Mouse (Mus musculus): ENCODE data around the gene Pakap. TPM values are rescaled to one million over a fixed set of nuclear protein-coding genes. Genes with fewer than 3 reads are reported as not detected.

Pakap gene
- polyA plus RNA-seq, 1 experiment from 2014 or later: 57.2 TPM

DNA sequence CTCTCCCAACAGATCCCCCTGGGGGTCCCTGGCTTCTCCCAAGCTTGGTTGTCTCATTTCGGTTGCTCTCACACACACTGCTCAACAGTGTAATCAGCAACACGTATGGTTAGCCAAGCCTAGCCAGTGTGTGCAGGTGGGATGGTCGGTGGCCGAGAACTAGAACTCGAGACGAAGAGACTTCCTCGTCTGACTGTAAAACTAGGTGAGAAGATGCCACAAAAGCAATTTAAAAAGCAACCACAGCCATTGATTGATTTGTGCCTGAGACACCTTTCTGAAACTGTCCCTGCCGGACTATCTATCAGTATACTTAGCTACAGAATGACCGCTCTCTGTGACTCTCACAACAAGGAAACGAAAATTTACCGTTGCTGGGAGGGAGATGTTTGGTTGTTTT is 187.1 kb downstream of the Pakap start:
- no peak overlapping the region for H3K9ac ChIP-seq
- H3K9me3 ChIP-seq (ENCODE audit: low read depth, low read length): no peaks in the 10 kb centered on the region

GRCm38 (mm10) chr4:57757997-57758396 is 190.0 kb downstream of the Pakap start:
- WGBS: 63% methylated on average over 11 of the region's 11 CpGs
- H3K4me1 ChIP-seq (ENCODE audit: insufficient read depth): no peaks in the 10 kb centered on the region

More for the DNA sequence above, 187.1 kb downstream of the Pakap start:
- Histone ChIP-seq H3K4me1 (ENCODE audit: insufficient read depth) (no peaks in the 10 kb centered on the region), H3K4me3 (ENCODE audit: low read depth, low read length) (no peak overlapping the region), H3K27me3 (ENCODE audit: insufficient read depth, low read length) (no peaks in the 10 kb centered on the region), H3K27ac (ENCODE audit: low read depth) (no peak overlapping the region), H3K36me3 (ENCODE audit: insufficient read depth) (peaks cover 10% of the 10 kb centered on the region; the same call in 1 of the 2 replicates), H3K4me2 (no peak overlapping the region)
- 90% methylated on average over 11 of the region's 11 CpGs for WGBS
- ATAC-seq (ENCODE audit: insufficient read depth) (no peak), DNase-seq (no peak)
- no peak for TF ChIP-seq CTCF (IDR thresholded peaks at IDR 0.05; ENCODE audit: low read depth)

DNA sequence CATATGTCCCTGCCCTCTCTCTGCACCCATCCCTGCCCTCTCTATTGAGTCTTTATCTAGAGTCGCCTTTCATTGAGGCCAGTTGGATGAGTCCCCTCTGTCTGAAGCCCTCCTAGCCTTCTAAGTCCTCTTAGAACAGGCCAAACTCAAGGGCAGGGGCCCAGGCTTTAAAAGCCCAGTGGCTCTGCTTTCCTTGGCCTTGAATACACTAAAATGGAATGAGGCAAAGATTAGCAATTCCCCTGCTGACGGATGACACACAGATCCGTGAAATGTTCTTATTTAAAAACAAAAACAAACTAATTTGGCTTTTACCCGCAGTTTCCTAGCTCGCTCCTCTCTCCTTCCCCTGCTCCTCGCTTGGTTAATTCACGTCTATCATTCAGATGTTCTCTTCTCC is 194.4 kb downstream of the Pakap start:
- peaks cover 2% of the 10 kb centered on the region; the same call in 1 of the 2 replicates for H3K36me3 ChIP-seq (ENCODE audit: insufficient read depth)
- no peaks in the 10 kb centered on the region for H3K9me3 ChIP-seq (ENCODE audit: low read depth, low read length)
- ATAC-seq (ENCODE audit: insufficient read depth) (no peak), DNase-seq (no peak)
- H3K9ac ChIP-seq: no peak overlapping the region
- no peak overlapping the region for H3K4me3 ChIP-seq (ENCODE audit: low read depth, low read length)
- H3K4me2 ChIP-seq: no peak overlapping the region
- no peak for TF ChIP-seq CTCF (IDR thresholded peaks at IDR 0.05; ENCODE audit: low read depth)
- WGBS: 61% methylated on average over 7 of the region's 7 CpGs
- H3K27me3 ChIP-seq (ENCODE audit: insufficient read depth, low read length): no peaks in the 10 kb centered on the region
- peaks cover 16% of the 10 kb centered on the region; the same call in 1 of the 2 replicates for H3K4me1 ChIP-seq (ENCODE audit: insufficient read depth)
- peak overlapping the region; percentile 21; the same call in 1 of the 2 replicates for H3K27ac ChIP-seq (ENCODE audit: low read depth)

More at GRCm38 (mm10) chr4:57757997-57758396, 190.0 kb downstream of the Pakap start:
- no peak overlapping the region for H3K27ac ChIP-seq (ENCODE audit: low read depth)
- no peaks in the 10 kb centered on the region for H3K9me3 ChIP-seq (ENCODE audit: low read depth, low read length)
- DNase-seq: no peak
- no peak for ATAC-seq (ENCODE audit: insufficient read depth)
- no peak overlapping the region for H3K4me3 ChIP-seq (ENCODE audit: low read depth, low read length)
- H3K27me3 ChIP-seq (ENCODE audit: insufficient read depth, low read length): no peaks in the 10 kb centered on the region
- no peak overlapping the region for H3K9ac ChIP-seq
- no peak for TF ChIP-seq CTCF (IDR thresholded peaks at IDR 0.05; ENCODE audit: low read depth)
- peaks cover 4% of the 10 kb centered on the region; the same call in 1 of the 2 replicates for H3K36me3 ChIP-seq (ENCODE audit: insufficient read depth)
- H3K4me2 ChIP-seq: no peak overlapping the region

- TF ChIP-seq CTCF (IDR thresholded peaks at IDR 0.05; ENCODE audit: low read depth): no peak
- peak; percentile 91 for ATAC-seq (ENCODE audit: insufficient read depth)
Observed at GRCm38 (mm10) chr4:57764392-57764791, 196.4 kb downstream of the Pakap start.

GRCm38 (mm10) chr4:57764926-57765325 is 196.9 kb downstream of the Pakap start:
- DNase-seq: peak; percentile 34
- ATAC-seq (ENCODE audit: insufficient read depth): no peak
- Histone ChIP-seq H3K4me3 (ENCODE audit: low read depth, low read length) (no peak overlapping the region), H3K27ac (ENCODE audit: low read depth) (peak overlapping the region; percentile 90), H3K4me1 (ENCODE audit: insufficient read depth) (peaks cover 16% of the 10 kb centered on the region; the same call in 1 of the 2 replicates), H3K36me3 (ENCODE audit: insufficient read depth) (no peaks in the 10 kb centered on the region), H3K9ac (no peak overlapping the region), H3K27me3 (ENCODE audit: insufficient read depth, low read length) (no peaks in the 10 kb centered on the region), H3K9me3 (ENCODE audit: low read depth, low read length) (no peaks in the 10 kb centered on the region), H3K4me2 (no peak overlapping the region)
- 76% methylated on average over 1 of the region's 1 CpGs for WGBS
- TF ChIP-seq CTCF (IDR thresholded peaks at IDR 0.05; ENCODE audit: low read depth): no peak

More at GRCm38 (mm10) chr4:57764392-57764791, 196.4 kb downstream of the Pakap start:
- Histone ChIP-seq H3K27ac (ENCODE audit: low read depth) (peak overlapping the region; percentile 90), H3K9me3 (ENCODE audit: low read depth, low read length) (no peaks in the 10 kb centered on the region), H3K4me3 (ENCODE audit: low read depth, low read length) (no peak overlapping the region), H3K4me1 (ENCODE audit: insufficient read depth) (peaks cover 16% of the 10 kb centered on the region; the same call in 1 of the 2 replicates), H3K36me3 (ENCODE audit: insufficient read depth) (no peaks in the 10 kb centered on the region), H3K27me3 (ENCODE audit: insufficient read depth, low read length) (no peaks in the 10 kb centered on the region), H3K4me2 (no peak overlapping the region), H3K9ac (no peak overlapping the region)
- peak; percentile 96 for DNase-seq
- WGBS: 26% methylated on average over 1 of the region's 1 CpGs

- TF ChIP-seq CTCF (IDR thresholded peaks at IDR 0.05; ENCODE audit: low read depth): no peak
- Histone ChIP-seq H3K4me2 (no peak overlapping the region), H3K9me3 (ENCODE audit: low read depth, low read length) (no peaks in the 10 kb centered on the region), H3K27me3 (ENCODE audit: insufficient read depth, low read length) (no peaks in the 10 kb centered on the region), H3K4me3 (ENCODE audit: low read depth, low read length) (no peak overlapping the region), H3K9ac (no peak overlapping the region), H3K4me1 (ENCODE audit: insufficient read depth) (peaks cover 16% of the 10 kb centered on the region; the same call in 1 of the 2 replicates), H3K27ac (ENCODE audit: low read depth) (peak overlapping the region; percentile 34; the same call in 1 of the 2 replicates), H3K36me3 (ENCODE audit: insufficient read depth) (no peaks in the 10 kb centered on the region)
- ATAC-seq (ENCODE audit: insufficient read depth): no peak
- peak; percentile 60 for DNase-seq
- 39% methylated on average over 4 of the region's 4 CpGs for WGBS
Observed at GRCm38 (mm10) chr4:57765806-57766205, 197.8 kb downstream of the Pakap start.

DNA sequence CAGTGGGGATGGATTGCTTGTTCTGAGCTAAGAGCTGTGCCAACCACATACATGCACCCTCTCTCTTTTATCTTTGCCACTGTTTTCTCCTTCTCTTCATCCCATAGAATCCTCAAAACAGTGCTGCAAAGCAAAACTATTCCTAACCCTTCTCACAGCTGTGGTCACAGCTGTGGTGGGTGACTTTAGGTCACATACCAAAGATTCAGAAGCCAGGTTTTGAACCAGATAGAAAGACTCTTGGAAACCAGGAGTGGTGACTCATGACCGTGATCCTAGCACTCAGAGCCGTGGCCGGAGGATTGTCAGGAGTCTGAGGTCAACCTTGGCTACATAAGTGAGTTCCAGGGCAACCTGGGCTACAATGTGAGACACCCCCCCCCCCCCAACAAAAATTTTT is 201.0 kb downstream of the Pakap start:
- no peak overlapping the region for H3K27ac ChIP-seq (ENCODE audit: low read depth)
- H3K9me3 ChIP-seq (ENCODE audit: low read depth, low read length): no peaks in the 10 kb centered on the region
- H3K4me1 ChIP-seq (ENCODE audit: insufficient read depth): peaks cover 12% of the 10 kb centered on the region; the same call in 1 of the 2 replicates
- no peaks in the 10 kb centered on the region for H3K27me3 ChIP-seq (ENCODE audit: insufficient read depth, low read length)
- no peak overlapping the region for H3K9ac ChIP-seq
- TF ChIP-seq CTCF (IDR thresholded peaks at IDR 0.05; ENCODE audit: low read depth): no peak
- WGBS: 66% methylated on average over 3 of the region's 3 CpGs
- H3K4me2 ChIP-seq: no peak overlapping the region
- DNase-seq (peak; percentile 22), ATAC-seq (ENCODE audit: insufficient read depth) (no peak)
- no peaks in the 10 kb centered on the region for H3K36me3 ChIP-seq (ENCODE audit: insufficient read depth)
- no peak overlapping the region for H3K4me3 ChIP-seq (ENCODE audit: low read depth, low read length)
